Mouse (Mus musculus) left cerebral cortex, postnatal 14 days (tissue): ENCODE data around the gene Arl3. TPM values are rescaled to one million over a fixed set of nuclear protein-coding genes. Genes with fewer than 3 reads are reported as not detected.

ENCODE experiments used
- DNase-seq, 2 experiments: peaks; one replicate each; pipeline ENCODE4 v3.0.0; 2021 to 2022; ENCODE audit warnings: low spot score in 2 of 2, mixed read lengths in 1 of 2
- intact Hi-C: fragments of 180-260 bp; cut with DNase I; formaldehyde crosslinking; loops from one replicate; pipeline ENCODE4 v1.15.1; 2025
- long read RNA-seq, 2 experiments: library from polyadenylated mRNA; stranded (forward); transcript quantifications; one replicate each; pipeline ENCODE4 v2.0.0; 2021
- total RNA-seq, 2 experiments: library from RNA; stranded (reverse); gene quantifications; 2 replicates each; pipeline ENCODE4 v1.2.3; 2021

The Arl3 gene
- total RNA-seq, result 100 to 1,000 TPM; 103 to 116 TPM
- long read RNA-seq, experiment 1, transcript Arl3-201 (6 exons, 843 nt), result major isoform, 11 of 27 reads
- long read RNA-seq, experiment 1, partial matches to known transcripts, result 5 of 27 reads
- long read RNA-seq, experiment 1, other reads (novel, unspliced or antisense), result 11 of 27 reads
- long read RNA-seq, experiment 2, transcript Arl3-201 (6 exons, 843 nt), result major isoform, 13 of 20 reads
- long read RNA-seq, experiment 2, partial matches to known transcripts, result 5 of 20 reads
- long read RNA-seq, experiment 2, other reads (novel, unspliced or antisense), result 1 of 20 reads

DNA sequence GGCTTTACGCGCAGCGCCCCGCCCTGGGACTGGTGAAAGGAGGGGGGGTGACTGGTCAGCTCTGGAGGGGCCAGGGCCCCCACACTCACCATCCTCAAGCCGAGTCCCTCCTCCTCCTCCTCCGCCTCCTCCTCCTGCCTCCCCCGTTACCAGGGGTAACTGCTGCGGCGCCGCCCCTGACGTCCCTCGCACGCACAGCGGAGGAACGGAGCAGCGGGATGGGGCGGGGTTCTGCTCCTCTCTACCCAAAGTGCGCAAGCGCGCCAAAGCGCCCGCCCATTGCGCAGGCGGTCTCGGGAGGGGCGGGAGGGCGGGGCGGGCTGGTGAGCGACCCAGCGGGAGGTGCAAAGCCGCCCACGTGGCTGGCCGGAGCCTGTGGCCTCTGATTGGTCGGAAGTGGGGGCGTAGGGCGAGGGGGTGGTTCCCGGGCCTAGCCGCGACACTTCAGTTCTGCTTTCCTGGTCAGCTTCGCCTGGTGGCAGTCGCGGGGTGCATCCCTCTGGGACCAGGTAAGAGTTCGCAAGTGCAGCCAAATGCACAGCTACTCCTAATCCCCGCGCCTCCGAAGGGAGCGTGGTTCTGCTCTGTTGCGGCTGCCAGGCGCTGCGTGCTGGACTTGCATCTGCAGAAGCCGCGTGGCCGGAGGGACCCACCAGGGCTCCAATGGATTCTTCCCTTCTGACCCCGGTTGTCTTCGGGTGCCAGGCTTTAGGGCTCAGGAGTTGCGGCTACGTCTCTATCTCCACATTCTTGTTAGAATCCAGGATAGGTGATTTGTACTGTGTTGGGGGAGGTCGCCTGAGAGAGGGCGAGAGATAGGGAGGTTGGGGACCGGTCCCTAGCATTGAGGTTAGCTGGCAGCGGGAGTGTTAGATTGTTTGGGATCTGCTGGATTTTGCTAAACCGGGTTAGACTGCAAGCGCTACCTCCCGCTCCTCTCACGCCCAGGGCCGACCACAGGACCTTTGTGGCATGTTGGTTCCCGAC lies at the start of gene Arl3, which contains the start of gene Sfxn2:
Arl3 (minus strand) TSS at position 248 of the 987 bp plus-strand sequence.
Sfxn2 (plus strand) TSS at position 415 of the 987 bp plus-strand sequence.
- intact Hi-C loops, result loop anchor here (2.0 kb wide), 1 partner anchor 70 kb away; no protein-coding TSS in a partner anchor
- peak; percentile 95 to 96 for DNase-seq

DNA sequence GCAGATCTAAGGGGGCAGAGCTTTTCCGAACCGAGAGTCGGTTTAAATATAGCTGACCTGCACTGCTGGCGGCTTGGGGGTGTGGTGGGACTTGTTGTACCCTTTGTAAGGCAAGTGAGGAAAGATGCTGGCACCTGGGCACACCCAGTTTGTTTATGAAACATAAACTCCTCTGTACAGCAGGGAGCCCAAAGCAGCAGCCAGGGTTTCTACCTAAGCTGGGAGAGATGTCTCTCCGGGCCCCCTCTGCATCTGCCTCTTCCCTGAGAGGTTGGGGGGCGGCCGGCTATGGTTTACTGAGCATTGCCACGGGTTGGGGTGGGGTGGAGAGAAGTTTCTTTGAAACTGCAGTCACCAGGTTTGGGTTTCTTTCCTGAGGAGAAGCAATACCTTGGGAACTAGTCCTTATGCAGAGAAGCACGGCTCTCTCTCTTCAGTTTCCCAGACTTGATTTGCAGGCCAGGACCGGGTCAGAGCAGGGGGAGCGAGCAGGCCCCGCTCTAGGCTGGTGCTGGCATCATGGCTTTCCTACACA lies 49.7 kb upstream of the Arl3 start:
- intact Hi-C loops, result no loop called here
- no peak for DNase-seq

DNA sequence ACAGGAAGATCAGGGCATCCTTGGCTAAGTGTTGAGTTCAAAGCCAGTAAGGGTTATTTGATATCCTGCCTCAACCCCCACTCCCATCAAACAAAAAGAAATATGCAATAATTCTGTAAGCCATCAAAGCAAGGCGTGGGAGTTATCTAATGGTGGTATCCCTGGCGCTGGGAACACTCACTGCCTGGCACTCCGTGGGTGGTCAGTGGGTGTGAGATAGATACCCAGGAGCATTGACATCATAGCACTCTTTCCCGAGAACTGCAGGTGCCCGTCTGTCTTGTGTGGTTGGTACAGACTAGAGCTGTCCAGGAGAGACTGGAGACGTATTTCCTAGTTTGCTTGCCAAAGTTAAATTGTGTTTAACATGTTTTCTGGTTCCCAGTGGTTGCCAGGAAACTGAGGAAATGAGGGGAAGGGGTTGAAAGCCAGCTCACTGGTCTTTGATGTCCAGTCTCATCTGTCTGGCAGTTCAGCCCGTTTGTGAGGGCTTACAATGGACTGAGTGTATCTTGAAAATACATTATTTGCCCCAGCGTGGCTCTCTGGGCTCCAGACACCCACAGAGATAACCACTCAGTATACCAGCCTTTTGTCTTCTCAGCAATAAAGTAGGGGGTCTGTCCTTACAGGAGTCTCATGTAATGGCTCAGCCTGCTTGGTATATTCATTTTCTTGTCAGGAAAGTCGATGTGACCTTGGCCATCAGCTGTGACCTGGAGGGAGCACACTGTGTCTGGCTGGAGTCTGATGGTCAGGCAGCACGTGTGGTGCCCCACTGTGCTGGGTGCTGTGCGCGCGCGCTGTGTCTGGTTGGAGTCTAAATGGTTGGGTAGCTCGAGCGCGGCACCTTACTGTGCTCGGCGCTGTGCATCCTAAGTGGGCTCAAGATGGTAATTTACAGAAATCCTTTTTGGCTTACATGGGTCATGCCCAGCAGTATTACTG lies 48.5 kb upstream of the Arl3 start:
- intact Hi-C loops, result no loop called here
- no peak for DNase-seq

DNA sequence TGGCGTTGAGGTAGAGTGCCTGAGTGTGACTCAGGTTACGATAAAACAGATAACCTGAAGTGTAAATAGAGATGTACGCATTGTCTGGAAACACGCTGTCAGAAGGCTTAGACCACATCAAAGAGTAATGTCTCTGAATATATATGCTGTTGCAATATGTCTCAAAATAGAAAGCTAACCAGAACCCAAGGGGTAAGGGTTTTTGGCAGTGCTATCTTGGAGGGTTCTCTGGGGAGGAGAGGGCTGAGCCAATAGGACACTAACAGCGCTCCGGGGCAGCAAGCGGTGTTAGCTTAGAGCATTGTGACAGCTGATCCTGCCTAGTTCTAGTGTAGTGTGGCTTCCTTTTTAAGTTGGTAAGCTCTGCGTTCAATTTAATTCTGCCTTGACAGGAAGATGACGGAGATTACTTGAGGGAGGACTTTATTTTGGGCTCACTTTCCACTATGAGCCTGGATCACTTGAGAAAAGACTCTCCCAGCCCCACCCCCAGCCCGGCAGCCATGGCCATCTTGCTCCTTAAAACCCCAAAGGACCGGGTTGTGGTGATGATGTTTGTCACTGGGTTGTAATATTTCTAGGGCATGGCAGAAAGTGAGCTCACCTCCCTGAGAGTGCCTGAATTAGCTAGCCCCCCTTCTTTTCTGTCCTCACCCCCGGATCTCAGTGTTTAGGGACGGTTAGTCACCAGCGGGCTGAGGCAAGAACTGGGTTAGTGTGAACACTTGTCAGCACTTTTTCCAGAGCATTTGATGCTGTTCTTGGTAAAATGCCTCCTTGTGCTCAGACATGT lies 47.2 kb upstream of the Arl3 start:
- intact Hi-C loops, result no loop called here
- peak; percentile 50 to 76 for DNase-seq

DNA sequence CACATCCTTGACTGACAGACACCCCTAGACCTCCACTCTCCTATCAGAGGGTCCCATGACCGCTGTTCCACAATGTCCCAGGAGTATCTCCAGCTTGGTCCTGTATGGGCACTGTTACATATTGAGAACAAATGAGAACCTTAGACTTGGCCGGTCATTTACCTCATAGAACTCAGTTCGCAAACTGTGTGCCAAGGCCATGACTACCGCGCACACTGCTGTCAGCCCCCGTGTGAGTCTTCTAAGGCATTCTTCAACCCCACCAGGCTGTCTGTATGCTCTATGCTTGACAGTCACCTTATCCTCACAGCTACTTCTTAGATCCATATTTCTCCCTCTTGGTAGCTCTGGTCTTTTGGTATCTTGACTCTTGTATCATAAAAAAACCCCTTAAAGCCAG lies 46.5 kb upstream of the Arl3 start:
- DNase-seq, result no peak
- intact Hi-C loops, result no loop called here

DNA sequence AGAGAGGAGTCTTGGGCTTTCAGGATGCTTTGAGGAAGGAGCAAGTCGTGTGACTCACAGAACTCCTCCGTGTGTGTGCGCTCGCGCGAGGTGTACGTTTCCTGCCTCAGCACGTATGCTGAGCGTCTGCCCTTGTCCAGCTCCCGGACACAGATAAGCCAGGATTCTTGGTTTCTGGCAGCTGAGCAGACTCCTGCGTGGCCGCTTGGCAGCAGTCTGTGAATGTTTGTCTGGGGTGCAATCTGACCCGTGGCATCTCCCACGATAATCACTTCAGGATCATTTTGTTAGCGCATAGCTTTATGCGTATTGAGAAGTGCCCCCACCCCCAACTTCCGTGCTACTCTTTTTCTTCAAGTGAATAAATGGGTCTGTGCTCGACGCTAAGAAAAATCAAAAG lies 46.0 kb upstream of the Arl3 start:
- no peak for DNase-seq

DNA sequence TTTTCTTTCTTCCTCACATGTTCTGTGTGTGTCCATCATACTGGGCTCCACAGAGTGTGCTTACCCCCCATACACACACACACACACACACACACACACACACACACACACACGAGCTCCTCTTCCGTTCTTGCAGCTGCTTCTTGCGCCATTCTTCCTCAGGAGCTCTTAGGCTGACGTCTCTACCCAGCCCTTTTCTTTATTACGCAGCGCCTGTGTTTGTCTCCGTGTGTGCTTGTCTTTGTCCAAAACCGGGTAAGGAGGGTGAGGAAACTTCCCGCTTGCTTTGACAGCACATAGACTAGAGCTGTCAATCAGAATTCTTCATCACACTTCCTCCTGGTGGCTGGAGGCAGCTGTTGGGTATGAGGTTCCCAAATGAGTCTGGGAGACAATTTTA lies 45.3 kb upstream of the Arl3 start:
- intact Hi-C loops, result no loop called here
- DNase-seq, result no peak

More for the DNA sequence above, 46.0 kb upstream of the Arl3 start:
- intact Hi-C loops, result no loop called here

DNA sequence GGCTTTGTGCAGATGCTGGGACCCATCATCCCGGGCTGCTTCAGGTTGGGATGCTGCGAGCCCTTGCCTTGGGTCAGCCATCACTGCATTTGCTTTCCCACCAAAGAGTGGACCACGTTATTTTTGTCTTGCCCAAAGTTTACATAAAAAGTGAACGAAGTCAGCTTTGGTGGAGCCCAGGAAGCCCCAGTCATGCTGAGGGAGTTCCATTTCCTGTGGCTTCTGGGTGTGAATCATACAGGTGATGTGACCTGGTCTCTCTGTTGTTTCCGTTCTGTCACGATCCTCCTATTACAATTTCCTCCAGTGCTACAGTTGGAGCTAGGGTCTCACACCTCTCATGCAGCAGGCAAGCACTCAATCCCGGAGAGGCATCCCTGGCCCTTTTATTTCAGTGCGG lies 44.4 kb upstream of the Arl3 start:
- intact Hi-C loops, result no loop called here
- no peak for DNase-seq

DNA sequence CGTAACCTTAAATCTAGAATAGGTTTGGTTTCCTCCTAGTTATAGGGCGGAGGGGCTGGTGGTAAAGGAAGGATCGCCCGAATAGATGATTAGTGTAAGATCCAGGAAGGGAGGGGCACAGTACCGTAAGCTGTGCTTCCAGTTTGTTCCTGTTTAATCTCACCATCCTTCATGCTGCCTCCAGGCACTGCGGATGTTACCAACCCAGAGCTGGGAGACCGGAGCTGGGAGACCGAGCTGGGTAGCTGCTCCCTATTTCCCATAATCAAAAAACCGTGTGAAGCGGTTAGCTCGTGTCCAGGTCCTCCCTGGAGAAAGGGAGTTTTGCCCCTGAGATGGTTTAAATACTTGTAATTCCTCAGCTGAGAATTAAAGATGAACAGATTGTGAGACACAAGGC lies 43.4 kb upstream of the Arl3 start:
- no peak for DNase-seq
- intact Hi-C loops, result no loop called here

DNA sequence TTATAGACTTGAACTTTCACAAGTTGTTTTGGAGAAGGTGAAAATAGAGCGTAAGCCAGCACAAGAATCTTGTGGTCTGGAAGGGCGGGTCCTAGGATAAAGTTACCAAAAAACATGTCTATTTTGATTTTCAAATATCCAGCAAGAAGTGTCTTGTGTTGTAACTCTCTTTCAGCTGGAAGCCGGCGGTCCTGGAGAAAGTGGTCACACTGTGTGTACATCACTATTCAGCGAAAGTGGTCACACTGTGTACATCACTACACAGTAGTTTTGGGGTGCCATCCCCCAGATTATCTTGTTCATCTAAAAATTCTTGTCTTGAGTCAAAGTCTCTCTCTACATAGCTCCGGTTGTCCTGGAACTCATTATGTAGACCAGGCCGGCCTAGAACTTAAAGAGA lies 35.2 kb upstream of the Arl3 start:
- intact Hi-C loops, result no loop called here
- no peak for DNase-seq

DNA sequence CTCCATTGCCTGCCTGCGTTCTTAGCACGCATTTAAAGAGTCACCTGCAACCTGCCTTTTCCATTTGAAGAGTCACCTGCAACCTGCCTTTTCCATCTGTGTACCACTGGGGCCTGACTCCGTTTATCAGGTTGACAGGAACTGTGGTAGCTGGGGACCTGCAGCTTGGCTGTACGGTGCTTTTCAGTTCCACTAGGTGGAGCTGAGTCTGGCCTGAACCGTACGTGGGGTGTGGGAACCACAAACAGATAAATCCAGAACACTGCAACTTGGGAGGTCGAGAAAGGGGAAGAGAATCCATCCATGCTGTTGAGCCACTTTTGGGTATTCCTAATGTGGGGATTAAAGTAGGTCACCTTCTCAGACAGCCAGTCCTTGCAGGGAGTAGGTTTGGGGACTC lies 34.4 kb upstream of the Arl3 start:
- DNase-seq, result no peak
- intact Hi-C loops, result no loop called here

DNA sequence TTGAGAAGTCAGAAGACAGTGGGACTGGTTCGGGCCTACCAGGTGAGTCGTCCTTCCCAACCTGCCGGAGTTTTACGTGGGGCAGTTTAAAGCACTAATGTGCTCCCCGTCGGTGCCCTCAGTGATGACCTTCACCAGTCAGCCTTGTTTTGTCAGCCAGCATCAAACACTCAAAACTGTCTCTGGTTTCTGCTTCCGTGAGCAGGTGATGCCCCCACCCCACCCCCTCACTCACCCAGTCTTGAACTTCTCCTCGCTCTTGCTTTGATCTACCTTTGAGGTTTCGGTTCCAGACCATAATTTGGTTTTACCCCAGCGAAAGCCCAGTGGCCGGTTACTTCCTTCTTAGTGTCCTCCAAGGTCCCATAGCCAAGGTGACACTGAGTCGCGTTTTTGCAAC lies 33.7 kb upstream of the Arl3 start:
- intact Hi-C loops, result no loop called here
- DNase-seq, result no peak

DNA sequence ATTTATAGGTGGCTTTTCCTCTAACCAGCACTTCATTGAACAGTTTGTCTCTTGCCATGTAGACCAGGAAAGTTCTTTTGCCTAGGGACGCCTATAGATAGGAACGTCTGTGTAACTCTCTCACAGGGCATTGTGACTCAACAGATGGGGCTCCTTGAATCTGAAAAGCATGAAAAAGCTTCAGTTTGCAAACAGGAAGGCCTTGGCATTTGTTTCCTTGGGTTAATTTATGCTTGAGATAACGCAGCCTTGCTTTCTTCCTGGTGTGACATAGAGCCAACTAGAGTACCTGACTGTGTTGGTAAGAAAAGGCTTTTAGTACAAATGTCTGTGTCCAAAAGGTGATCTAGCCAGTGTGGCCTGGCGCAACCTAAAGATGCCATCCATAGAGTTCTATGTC lies 29.4 kb upstream of the Arl3 start:
- no peak for DNase-seq
- intact Hi-C loops, result loop anchor here (5.0 kb wide), 1 partner anchor 45 kb away; no protein-coding TSS in a partner anchor

DNA sequence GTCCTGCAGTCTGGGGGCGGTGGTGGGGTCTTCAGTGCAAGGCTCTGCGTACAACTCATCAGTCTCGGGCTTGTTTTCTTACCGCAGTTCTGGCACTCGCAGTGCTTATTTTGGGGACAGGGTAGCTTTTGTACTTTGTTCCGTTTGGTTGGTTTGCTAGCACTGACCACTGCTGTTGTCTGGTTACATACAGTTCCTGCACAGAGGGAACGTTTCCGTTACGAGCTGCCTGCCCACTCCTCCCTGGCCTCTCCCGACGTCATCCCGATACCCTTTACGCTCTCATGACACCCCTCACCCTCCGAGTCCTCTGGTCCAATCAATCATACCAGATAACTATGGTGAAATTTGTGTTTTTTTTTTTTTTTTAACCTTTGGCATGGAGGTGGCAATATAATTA lies 28.5 kb upstream of the Arl3 start:
- intact Hi-C loops, result loop anchor here (5.0 kb wide), 1 partner anchor 46 kb away; no protein-coding TSS in a partner anchor
- DNase-seq, result peak in 1 of 2 experiments; percentile 31

DNA sequence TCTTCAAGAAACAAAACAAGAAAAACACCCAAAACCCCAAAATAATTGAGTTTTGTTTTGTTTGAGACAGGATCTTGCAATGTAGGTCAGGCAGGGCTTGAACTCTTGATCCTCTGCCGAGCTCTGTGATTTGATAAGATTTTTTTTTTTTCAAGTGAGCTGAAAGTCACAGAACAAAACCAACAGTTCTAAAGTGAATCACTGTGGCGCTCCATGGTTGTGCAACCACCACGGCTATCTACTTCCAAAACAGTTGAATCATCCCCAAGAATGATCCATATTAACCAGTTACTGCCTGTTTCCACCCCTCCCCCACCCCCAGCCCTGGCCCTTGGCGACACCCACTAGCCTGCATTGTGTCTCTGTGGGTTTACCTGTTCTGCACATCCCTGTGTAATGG lies 27.4 kb upstream of the Arl3 start:
- intact Hi-C loops, result loop anchor here (5.0 kb wide), 1 partner anchor 47 kb away; no protein-coding TSS in a partner anchor
- DNase-seq, result no peak

DNA sequence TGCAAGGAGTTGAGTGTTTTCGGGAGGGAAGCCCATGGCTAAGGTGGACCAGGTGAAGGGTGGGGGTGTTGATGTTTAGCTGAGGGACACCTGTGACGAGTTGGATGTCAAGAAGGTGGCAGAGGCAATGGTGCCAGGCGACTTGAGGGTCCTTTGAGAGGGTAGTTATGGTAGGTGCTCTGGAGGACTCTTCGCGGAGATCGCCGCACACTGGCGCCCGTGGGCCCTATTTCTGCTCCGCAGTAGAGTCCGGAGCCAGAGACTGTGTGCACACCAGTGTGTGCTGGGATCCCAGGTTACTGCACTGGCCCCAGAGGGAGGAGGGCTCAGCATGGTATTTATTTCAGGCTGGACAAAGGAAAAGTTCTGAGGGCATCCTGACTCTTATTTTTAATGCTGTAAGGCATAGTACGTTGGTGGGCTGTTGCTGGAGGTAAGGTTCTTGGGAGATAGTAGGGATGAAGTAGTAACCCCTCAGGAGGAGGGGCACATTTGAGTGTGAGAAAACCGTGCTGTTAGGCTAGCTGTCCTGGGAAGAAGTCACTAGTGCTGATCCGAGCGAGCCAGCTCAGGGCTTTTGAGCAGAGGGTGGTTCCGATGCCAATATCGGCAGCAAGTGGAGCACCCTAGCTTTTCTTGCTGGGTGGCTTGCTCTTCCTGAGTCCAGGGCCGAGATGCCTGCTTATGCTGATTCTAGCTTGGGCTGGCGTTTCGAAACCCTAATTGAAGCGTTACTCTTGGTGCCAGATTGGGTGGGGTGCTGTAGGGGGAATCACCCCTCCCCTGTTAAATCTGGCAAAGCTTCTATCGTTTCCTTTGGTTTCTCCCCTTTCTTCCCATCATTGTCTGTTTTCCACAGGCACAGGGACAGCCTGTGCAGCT lies 26.6 kb upstream of the Arl3 start:
- intact Hi-C loops, result loop anchor here (5.0 to 10.0 kb wide), 2 partner anchors 48 to 265 kb away; no protein-coding TSS in a partner anchor
- DNase-seq, result peak; percentile 28 to 30

DNA sequence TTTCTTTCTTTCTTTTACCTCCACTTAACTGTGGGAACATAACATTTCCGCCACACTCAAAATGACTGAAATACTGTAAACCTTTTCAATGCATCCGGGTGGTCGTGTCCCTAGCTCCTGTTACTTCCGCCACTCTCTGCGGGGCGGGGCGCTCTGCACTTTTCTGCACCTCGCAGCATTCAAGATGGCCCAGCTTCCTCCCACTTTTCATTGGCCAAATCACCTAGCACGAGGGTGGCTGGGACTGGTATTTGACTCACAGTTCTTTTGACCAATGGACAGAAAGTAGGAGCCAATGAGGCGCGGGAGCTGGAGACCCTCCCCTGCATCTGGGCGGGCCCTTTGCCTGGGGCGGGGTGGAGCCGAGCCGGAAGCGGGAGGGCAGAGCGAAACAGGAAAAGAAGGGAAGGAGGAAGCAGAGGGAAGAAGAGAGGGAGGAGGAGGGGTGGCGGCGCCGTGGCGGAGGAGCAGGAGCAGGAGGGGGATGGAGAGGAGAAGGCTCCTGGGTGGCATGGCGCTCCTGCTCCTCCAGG lies 25.8 kb upstream of the Arl3 start, which contains the start of gene Wbp1l:
Wbp1l (plus strand) TSS at position 365 of the 533 bp plus-strand sequence.
- intact Hi-C loops, result loop anchor here (10.0 kb wide), 1 partner anchor 266 kb away; no protein-coding TSS in a partner anchor
- DNase-seq, result peak; percentile 97 to 99
